Mouse (Mus musculus) large intestine, adult 2 months (tissue): Measurements from ENCODE around the gene Rfk. TPM values are rescaled to one million over a fixed set of nuclear protein-coding genes. Genes with fewer than 3 reads are reported as not detected.

Source experiments
- DNase-seq: peaks from one replicate; pipeline ENCODE4 v3.0.0-alpha.2; 2012; ENCODE audit warnings: low read depth, low spot score
- WGBS: fragments of 180-500 bp; shearing (Covaris S2); methylation state at CpG from one replicate; pipeline ENCODE4 v1.1.7; 2018; 5-methylcytosine and 5-hydroxymethylcytosine counted together
- polyA plus RNA-seq: library from polyadenylated mRNA; depleted of rRNA; stranded (reverse); fragments of >200 nt; gene quantifications from 2 replicates; pipeline ENCODE4 v1.2.3, GENCODE M21; 2012

Gene Rfk
- polyA plus RNA-seq, 1 experiment = 273 TPM

DNA sequence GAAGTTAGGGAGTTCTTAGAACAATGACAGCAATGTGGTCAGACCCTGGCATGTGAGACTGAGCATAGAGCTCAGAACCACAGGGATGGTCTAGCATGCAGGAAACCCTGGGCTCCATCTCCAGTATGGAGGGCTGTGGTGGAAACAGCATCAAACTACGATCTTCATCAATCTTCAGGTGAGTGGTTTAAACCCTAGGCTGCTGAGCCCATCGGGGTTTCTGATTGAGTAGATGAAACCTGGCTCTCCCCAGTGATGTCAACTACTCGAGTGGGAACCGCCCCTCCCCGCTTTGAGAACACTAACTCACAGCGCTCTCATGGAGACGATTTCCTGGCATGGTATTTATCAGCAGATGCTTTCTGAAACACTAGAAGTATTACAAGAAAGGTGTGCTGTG is 13.3 kb upstream of the Rfk start:
- DNase-seq = no peak
- WGBS = 54% methylated on average over 7 of the region's 7 CpGs

DNA sequence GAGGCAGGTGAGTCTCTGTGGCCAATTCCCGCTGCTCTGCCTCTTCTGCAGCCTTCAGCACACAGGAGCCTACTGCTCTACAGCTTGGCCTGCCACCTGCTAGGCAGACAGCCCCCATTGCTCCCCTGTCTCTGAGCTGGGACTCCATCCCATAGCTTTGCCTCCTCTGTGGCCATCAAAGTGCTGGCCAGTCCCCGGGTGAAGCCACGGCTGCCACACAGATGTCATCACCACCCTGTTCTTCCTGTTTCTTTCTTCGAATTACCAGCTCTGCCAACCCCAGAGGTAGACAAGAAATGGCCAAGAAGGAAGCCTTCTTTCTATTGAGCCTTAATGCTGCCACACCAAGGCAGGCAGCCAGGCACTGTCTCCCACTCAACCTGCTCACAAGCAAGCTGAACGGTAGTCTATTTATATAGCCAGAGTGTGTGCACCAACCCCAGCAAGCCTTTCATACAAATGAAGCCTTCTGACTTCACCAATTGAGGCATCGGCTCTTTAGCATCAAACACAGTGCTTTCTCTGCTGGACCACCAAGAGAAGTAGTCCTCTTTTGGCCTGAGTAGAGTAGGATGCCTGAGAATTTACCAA is 10.9 kb upstream of the Rfk start:
- no peak for DNase-seq
- 76% methylated on average over 6 of the region's 6 CpGs for WGBS

DNA sequence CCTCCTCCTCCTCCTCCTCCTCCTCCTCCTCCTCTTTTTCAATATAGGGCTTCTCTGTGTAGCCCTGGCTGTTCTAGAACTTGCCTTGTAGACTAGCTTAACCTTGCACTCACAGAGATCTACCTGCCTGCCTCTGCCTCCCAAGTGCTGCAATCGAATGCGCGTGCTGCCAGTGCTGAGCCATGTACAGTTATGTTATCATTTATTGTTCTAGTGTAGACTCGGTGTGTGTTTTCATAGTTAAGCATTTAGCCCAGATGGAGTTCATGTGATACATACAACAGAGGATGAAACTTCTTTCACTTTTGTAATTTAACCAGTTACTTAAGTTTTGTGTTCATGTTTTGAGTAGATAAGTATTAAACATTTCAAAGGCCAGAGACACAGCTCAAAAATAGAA is 8.8 kb upstream of the Rfk start:
- no peak for DNase-seq
- 77% methylated on average over 4 of the region's 4 CpGs for WGBS

DNA sequence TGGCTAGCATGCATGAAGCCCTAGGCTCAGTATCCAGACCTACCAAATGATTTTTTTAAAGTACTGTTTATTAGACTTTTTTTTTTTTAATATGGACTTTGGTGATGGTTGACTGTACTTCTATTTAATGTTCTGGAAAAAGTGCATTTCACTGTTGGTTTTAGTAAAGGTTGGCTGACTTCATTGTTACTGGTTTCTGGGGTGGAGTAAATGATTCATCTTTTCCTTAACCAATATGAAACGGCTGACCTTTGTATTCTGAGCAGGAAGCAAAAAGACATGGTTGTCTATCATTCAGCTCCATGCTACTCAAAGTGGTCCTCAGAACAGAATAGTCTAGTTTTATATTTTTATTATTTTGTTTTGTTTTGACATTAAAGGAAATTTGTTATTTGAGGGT is 8.4 kb upstream of the Rfk start:
- 13% methylated on average over 1 of the region's 1 CpGs for WGBS
- DNase-seq = no peak

DNA sequence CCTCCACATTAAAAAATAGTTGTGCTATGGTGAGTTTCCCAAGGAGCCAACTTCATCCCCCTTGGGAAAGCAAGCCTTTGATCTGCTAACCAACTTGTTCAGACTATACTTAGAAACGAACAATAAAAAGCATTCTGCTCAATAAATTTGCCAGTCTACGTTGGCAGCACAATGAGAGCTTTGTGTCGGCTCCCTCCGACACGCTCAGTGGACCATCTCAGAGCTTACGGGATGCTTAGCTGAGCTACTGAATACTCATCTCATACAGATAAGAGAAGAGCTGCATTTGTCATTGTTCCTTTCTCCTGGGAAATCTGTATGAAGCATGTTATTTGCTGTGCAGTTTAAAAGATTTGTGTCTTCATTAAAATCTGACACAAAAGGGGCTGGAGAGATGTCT is 7.4 kb upstream of the Rfk start:
- 50% methylated on average over 6 of the region's 6 CpGs for WGBS
- DNase-seq = no peak

DNA sequence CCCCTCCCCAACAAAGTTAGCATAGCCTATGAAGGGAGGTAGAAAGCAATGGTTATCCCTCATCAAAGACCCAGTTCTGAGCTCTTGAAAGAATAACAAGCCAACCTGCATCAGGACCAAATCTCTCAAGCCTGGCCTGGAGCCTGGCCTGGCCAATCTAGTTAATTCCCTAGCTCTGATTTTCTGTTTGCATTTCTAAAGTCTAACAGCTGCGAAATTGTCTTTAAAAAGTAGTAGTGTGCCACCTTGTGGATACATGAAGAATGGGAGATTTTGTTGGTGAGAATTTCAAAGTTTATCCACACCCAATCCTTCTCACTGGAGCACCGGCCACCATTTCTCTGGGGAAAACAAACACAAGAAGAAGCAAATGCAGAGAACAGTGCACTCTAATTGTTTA is 5.4 kb upstream of the Rfk start:
- no peak for DNase-seq
- 3% methylated on average over 2 of the region's 2 CpGs for WGBS

DNA sequence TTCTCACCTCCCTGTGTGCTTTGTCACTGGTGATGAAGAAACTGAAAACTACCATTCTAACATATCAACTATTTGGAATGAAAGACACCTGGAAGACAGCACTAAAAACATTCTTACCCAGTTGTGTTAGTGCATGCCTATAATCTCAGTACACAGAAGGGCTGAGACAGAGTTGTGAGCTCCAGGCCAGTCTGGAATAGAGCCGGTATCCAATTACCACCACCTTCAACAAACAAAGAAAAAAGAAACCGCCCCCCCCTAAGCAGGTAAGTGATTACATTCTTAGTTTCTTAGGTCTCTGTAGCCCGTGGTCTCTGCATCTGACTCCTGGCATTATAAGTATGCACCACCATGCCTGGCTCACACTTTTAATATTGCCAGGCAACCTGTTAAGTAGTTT is 977 bp upstream of the Rfk start:
- DNase-seq = no peak
- 17% methylated on average over 3 of the region's 3 CpGs for WGBS

DNA sequence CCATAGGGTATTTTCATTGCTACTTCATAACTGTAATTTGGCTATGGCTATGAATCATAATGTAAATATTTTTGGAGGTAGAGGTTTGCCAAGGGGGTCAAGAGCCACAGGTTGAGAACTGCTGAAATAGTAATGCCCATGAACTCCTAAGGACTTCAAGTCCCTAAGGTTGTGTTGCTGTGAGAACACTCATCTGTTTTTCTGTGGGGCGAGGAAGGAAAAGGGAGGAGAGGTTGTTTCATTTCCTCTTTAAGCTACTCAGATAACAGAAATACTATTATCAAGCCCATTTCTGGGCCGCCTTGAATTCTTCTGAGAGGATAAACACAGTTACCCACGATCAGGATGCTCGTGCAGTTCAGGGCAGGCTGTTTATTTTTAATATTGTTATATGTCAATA is 3.0 kb downstream of the Rfk start:
- 60% methylated on average over 4 of the region's 4 CpGs for WGBS

DNA sequence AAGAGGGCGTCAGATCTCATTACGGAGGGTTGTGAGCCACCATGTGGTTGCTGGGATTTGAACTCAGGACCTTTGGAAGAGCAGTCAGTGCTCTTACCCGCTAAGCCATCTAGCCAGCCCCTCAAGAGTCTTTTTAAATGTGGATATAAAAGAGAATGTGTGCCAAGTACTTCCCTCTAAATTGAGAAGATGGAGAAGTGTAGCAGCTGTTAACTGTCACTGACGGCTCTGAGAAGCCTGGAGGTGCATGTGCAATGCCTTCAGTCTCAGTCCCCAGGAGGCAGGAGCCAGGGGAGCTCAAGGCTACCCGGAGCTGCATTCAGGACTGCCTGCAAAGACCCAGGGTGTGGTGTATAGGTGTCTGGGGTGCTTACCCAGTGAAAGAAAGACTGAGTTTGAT is 4.1 kb downstream of the Rfk start:
- DNase-seq = no peak
- 79% methylated on average over 5 of the region's 5 CpGs for WGBS

More for the DNA sequence above, 3.0 kb downstream of the Rfk start:
- no peak for DNase-seq

DNA sequence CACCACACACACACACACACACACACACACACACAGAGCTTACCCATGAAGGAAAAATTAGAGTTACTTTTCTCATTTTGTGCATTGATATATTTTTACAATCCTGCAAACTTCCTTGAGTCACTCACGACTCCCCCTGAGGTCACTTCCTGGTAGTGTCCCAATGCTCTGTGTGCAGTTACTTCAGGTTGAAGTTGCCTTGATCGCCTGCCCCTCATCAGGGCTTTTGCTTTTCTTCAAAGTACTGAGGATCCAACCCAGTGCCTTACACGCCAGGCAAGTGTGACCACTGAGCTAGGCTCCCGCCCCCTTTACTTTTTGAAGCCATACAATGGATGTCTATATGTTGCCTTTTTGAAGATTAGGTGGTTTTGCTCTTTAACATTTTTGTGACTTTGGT is 6.1 kb downstream of the Rfk start:
- no peak for DNase-seq
- WGBS = 76% methylated on average over 4 of the region's 4 CpGs

DNA sequence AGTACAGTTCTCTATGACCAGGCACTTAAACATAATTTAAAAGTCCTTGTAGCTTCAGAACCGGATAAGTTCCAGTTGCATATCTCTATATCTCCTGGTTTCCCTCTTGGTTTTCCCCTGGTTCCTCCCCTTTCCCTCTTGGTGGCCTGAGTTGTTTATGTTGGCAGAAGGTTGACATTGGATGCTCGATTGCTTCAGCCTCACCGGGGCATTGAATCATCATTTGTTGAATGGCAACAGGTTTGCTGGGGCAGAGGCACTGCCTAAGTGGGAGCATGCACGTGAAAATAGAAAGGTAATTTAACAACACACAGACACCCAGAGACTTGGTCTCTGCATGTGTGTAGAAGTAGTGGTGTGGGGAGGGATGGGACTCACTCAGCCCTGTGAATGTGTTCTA is 6.7 kb downstream of the Rfk start:
- DNase-seq = no peak
- WGBS = 64% methylated on average over 4 of the region's 4 CpGs

DNA sequence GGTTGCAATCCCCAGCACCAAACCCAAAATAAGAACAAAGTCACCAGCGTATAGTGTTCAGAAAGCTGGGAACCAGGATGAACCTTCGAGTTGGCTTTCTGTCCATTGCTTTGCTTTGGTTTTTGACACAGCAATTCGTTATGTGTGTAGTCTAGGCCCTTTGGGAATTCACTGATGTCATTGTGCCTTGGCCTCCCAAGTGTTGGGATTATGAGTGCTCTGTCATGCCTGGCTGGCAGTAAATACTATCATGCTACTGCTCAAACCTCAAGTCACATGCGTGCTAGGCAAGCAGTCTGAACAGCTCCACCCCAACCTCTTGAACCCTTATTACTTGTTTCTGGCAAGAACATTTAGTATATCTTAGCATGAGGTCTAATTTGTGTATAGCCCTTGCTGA is 9.3 kb downstream of the Rfk start:
- no peak for DNase-seq
- WGBS = 81% methylated on average over 4 of the region's 4 CpGs

DNA sequence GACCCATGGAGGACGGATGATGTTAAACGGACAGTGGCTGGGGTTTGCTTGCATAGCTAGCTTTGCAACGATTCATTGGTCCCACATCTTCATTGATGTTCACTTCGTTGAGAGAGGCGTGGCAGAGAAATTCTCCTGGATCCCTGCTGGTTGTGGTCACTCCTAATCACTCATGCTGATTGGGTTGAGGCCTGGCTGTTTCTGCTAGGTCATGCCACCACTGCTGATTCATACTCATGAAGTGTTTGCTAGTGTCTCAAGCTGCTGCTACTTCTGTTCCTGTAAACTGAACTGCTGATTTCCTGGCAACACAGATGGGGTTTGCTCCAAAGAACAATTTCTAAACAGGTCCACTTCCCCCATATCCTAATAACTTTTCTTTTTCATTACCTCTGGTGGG is 13.0 kb downstream of the Rfk start:
- WGBS = 93% methylated on average over 5 of the region's 5 CpGs
- DNase-seq = no peak

DNA sequence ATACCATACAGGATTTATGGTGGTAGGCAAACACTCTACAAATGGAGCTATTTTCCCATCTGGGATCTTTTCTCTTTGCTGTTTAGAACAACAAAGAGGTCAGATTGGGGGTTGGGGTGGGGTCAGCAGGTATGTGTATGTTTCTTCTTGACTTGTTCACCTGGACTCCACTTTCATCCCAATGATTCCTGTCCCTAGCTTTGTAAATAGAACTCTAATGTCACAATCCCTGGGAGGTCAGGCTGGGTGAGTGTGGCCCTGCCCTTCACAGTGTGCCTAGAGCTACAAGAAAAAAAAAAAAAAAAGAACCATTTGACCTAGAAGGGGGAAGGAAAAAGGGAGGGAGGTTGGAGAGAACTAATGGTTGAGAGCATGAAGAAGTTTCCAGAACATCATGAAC is 14.7 kb downstream of the Rfk start:
- no peak for DNase-seq

DNA sequence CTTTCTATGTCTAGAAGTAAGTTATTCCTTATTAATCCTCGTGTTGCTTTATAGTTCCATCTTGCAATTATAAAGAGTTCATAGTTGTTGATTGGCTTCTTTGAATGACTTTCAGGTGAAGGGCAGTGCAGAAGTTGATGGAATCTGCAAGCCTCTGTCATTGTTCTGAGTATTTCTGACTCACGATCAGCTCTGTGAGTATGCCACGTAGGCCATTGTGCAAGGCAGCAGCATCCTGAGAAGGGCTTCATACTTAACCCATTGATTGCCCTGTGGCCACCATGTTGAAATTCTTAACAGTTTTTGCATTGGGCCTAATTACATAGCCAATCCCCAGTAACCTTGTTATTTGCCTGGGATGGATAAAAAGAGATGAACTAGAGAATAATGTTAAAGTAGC is 15.5 kb downstream of the Rfk start:
- WGBS = 73% methylated on average over 3 of the region's 3 CpGs
- no peak for DNase-seq

DNA sequence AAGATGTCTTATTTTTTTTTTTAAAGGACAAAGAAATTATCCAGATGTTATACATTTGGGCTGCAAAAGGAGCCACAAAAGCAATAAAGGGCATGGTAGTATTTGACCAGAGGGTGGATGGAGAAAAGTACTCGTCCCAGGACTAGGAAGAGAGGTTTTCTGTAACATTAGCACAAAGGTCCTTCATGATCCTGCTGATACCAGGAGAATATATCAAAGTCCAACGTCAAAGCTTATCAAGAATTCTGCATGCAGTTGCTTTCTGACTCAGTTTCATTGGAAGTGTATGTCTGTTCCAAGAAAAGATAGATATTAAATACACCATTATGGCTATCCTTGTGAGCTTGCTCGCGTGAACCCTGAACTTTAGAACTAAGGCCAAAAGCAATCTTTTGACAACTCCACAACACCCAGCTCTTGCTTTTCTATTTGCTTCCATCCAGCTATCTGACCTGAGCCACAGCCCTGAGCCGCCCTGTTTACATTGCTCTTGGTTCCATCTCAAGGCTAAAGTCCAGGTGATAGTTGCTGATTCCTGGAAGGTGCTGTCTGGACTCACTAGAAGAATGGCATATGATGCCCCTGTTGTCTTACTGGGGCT is 16.7 kb downstream of the Rfk start:
- DNase-seq = no peak
- 30% methylated on average over 5 of the region's 5 CpGs for WGBS

DNA sequence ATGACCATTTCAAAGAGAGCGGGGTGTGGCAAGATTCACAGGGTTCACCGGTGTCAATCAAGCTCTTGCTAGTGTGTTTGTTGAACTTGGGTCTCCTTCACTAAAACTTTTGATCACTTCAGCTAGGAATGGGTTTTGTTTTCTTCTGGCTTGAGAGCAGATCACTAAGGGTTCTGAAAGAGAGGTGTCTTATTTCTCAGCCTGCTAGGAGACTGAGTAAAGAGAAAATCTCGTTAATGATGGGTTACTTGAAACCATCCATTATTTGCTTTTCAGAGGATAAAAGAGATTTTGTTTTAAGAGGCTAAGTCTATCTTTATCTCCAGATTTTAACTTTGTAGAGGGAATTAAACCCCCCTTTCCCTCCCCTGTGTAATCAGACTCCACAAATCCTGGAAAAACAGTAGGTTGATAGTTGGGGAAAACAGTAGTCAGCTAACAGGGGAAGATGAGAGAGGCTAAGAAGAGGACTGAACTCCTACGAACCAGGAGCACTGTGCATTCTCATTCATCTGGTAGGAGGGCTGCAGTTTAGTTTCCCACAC is 19.1 kb downstream of the Rfk start:
- 46% methylated on average over 4 of the region's 4 CpGs for WGBS
- DNase-seq = no peak

DNA sequence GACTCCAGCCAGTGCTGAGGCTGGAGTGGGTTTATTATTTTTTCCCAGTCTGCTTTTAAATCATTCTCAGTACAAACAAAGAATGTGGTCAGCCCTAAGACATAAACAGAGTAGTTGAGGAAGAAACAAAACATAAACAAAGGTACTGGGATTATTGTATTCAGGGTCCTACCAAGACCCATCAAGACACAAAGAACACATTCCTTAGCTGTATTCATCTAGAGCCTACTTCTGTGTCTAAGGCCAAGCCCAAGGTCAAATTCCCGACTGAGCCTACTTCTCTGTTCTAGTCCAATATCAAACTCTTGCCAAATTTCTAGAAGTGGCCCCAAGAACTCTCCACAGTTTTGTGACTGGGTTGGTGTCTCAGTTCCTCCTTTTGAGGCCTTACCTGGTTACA is 24.0 kb downstream of the Rfk start:
- no peak for DNase-seq
- WGBS = 56% methylated on average over 1 of the region's 1 CpGs

DNA sequence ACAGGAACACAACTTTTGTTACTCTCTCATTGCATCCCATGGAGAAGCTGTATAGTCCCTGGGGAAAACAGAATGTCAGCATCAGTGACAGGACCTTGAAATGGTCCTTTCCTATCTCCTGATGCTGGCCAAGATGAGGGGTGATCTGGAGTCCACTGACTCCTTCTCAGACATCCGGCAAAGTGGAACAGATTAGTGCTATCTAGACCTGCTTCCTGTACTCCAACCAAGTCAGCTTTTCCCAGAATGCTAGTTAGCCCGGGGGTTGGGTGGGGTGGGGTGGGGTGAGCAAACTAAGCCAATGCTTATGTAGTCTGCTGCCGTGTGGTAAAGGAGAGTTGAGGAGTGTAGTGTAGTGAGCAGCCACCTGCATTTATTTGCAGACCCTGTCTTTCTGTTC is 29.5 kb downstream of the Rfk start:
- 33% methylated on average over 3 of the region's 3 CpGs for WGBS
- no peak for DNase-seq

DNA sequence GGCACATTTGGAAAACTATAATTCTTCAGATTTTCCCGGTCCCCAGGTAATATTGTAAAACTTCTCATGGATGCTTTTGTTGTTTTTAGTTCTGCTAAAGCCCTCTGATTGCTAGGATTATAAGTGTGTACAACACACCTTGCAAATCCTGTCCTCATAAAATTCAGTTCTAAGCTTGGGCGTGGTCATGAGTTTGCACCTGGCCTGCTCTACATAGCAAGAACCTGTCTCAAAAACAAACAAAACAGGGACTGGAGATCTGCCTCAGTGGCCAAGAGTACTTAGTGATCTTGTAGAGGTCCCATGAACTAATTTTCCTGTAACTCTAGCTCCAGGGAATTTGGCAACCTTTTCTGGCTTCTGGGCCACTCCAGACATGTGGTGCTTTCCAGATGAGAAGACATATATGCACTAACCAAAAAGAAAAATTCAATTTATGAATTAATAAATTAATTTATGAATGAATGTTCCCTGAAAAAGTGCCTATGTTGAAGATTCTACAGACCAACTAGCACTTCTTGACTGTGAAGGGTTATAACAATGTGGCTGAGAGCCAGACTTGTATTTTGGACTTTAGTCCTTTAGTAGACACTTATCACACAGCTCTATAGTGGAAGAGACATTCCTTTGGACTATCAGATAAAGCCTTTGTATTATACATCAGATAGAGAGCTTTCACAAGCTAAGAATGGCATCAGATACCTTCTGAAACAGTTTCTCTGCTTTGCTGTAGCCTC is 34.1 kb downstream of the Rfk start:
- WGBS = 25% methylated on average over 2 of the region's 2 CpGs
- DNase-seq = no peak

DNA sequence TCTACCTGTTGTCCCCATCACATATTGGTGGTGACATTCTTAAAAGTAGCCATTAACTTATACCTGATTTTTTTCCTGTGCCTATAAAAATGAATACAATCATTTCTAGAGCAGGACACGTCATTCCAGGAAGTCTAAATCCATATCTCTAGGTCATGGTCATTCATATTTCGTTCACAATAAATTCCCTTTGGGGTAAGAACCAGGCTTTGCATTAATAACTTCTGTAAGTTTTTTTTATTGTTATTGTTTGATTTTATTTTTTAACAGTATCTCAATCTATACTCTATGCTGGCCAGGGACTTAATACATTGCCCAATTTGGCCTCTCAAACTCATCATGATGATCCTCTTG is 34.7 kb downstream of the Rfk start:
- no peak for DNase-seq
- 29% methylated on average over 2 of the region's 2 CpGs for WGBS
